Mouse (Mus musculus): Measurements from ENCODE around the gene Cnn1. TPM values are rescaled to one million over a fixed set of nuclear protein-coding genes. Genes with fewer than 3 reads are reported as not detected.
A peak's percentile ranks its signal among the peaks of the same experiment; 100 is the strongest.

Cnn1 gene
- total and polyA plus RNA-seq, 2 experiments from 2014 or later, result 0.52 to 1.1 TPM

DNA sequence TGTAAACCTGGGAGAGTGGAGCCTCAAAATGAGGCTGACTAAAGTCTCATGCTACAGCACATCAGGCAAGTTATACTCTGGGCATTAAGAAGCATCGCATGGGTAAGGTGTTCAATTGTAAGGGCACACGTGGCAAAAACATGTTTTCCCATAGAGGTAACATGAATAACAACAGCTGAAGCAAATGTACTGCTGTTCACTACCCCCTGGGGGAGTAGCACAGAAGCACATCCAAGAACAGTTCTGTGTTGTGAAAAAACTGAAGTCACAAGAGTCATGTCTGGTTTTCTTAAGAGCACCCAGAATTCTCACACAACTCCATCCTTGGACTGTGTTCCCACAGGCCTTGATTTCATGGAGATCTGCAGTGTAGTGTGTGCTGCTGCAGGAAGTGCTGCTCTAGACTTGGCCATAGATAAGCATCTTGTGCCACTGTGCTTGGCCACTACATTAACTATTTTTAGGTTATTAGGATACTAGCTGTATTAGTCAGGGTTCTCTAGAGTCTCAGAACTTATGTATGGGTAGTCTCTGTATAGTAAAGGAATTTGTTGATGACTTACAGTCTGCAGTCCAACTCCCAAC, 11.9 kb upstream of the Cnn1 start:
- H3K27me3 ChIP-seq (ENCODE audit: insufficient read depth, low read length), result no peaks in the 10 kb centered on the region
- 80% methylated on average over 2 of the region's 2 CpGs for whole genome bisulfite sequencing
- ATAC-seq, result no peak
- H3K4me3 ChIP-seq (ENCODE audit: low read length), result no peak overlapping the region
- no peak for TF ChIP-seq CTCF (IDR thresholded peaks at IDR 0.05; ENCODE audit: low read depth)
- no peaks in the 10 kb centered on the region for H3K36me3 ChIP-seq (ENCODE audit: insufficient read depth, low read length)
- H3K9me3 ChIP-seq (ENCODE audit: low read length), result no peaks in the 10 kb centered on the region
- H3K9ac ChIP-seq (replicated peaks; ENCODE audit: low read length), result no peak overlapping the region
- no peak overlapping the region for H3K27ac ChIP-seq
- DNase-seq (ENCODE audit: low spot score), result no peak
- no peak overlapping the region for H3K4me2 ChIP-seq (ENCODE audit: low read depth, low read length)
- 0 out of 2 replicates have a peak, but pooled peaks cover 5% of the 10 kb centered on the region for H3K4me1 ChIP-seq (ENCODE audit: insufficient read depth, low read length)

GRCm38 (mm10) chr9:22089281-22089680, 9.7 kb upstream of the Cnn1 start:
- H3K9ac ChIP-seq (replicated peaks; ENCODE audit: low read length), result no peak overlapping the region
- no peaks in the 10 kb centered on the region for H3K36me3 ChIP-seq (ENCODE audit: insufficient read depth, low read length)
- H3K9me3 ChIP-seq (ENCODE audit: low read length), result no peaks in the 10 kb centered on the region
- H3K27ac ChIP-seq, result no peak overlapping the region
- H3K4me2 ChIP-seq (ENCODE audit: low read depth, low read length), result no peak overlapping the region
- 0 out of 2 replicates have a peak, but pooled peaks cover 5% of the 10 kb centered on the region for H3K4me1 ChIP-seq (ENCODE audit: insufficient read depth, low read length)
- 98% methylated on average over 7 of the region's 7 CpGs for WGBS
- H3K4me3 ChIP-seq (ENCODE audit: low read length), result no peak overlapping the region
- DNase-seq (ENCODE audit: low spot score), result no peak
- no peak for ATAC-seq
- no peaks in the 10 kb centered on the region for H3K27me3 ChIP-seq (ENCODE audit: insufficient read depth, low read length)
- no peak for TF ChIP-seq CTCF (IDR thresholded peaks at IDR 0.05; ENCODE audit: low read depth)

- ATAC-seq (no peak), DNase-seq (ENCODE audit: low spot score) (no peak)
Measured at GRCm38 (mm10) chr9:22089986-22090385, 9.0 kb upstream of the Cnn1 start.

GRCm38 (mm10) chr9:22092746-22093145, 6.3 kb upstream of the Cnn1 start:
- Histone ChIP-seq H3K9ac (replicated peaks; ENCODE audit: low read length) (no peak overlapping the region), H3K4me1 (ENCODE audit: insufficient read depth, low read length) (peaks cover 2% of the 10 kb centered on the region; the same call in 1 of the 2 replicates), H3K4me2 (ENCODE audit: low read depth, low read length) (no peak overlapping the region), H3K9me3 (ENCODE audit: low read length) (no peaks in the 10 kb centered on the region), H3K4me3 (ENCODE audit: low read length) (no peak overlapping the region), H3K36me3 (ENCODE audit: insufficient read depth, low read length) (no peaks in the 10 kb centered on the region), H3K27me3 (ENCODE audit: insufficient read depth, low read length) (no peaks in the 10 kb centered on the region; the same call in 1 of the 2 replicates), H3K27ac (no peak overlapping the region)
- no peak for TF ChIP-seq CTCF (IDR thresholded peaks at IDR 0.05; ENCODE audit: low read depth)
- 96% methylated on average over 6 of the region's 6 CpGs for WGBS
- DNase-seq (ENCODE audit: low spot score) (no peak), ATAC-seq (no peak)

More at GRCm38 (mm10) chr9:22089986-22090385, 9.0 kb upstream of the Cnn1 start:
- Histone ChIP-seq H3K4me1 (ENCODE audit: insufficient read depth, low read length) (0 out of 2 replicates have a peak, but pooled peaks cover 5% of the 10 kb centered on the region), H3K4me2 (ENCODE audit: low read depth, low read length) (no peak overlapping the region), H3K9me3 (ENCODE audit: low read length) (no peaks in the 10 kb centered on the region), H3K27me3 (ENCODE audit: insufficient read depth, low read length) (no peaks in the 10 kb centered on the region), H3K9ac (replicated peaks; ENCODE audit: low read length) (no peak overlapping the region), H3K27ac (no peak overlapping the region), H3K36me3 (ENCODE audit: insufficient read depth, low read length) (no peaks in the 10 kb centered on the region), H3K4me3 (ENCODE audit: low read length) (no peak overlapping the region)
- WGBS, result 77% methylated on average over 7 of the region's 7 CpGs
- TF ChIP-seq CTCF (IDR thresholded peaks at IDR 0.05; ENCODE audit: low read depth), result no peak

- WGBS, result 4% methylated on average over 24 of the region's 24 CpGs
- DNase-seq (ENCODE audit: low spot score) (peak; percentile 74), ATAC-seq (peak; percentile 78)
- Histone ChIP-seq H3K9ac (replicated peaks; ENCODE audit: low read length) (peak overlapping the region; percentile 39; the same call in 1 of the 2 replicates), H3K4me2 (ENCODE audit: low read depth, low read length) (peak overlapping the region; percentile 62), H3K4me1 (ENCODE audit: insufficient read depth, low read length) (peaks cover 2% of the 10 kb centered on the region; the same call in 1 of the 2 replicates), H3K27me3 (ENCODE audit: insufficient read depth, low read length) (peaks cover 13% of the 10 kb centered on the region), H3K4me3 (ENCODE audit: low read length) (peak overlapping the region; percentile 33), H3K36me3 (ENCODE audit: insufficient read depth, low read length) (no peaks in the 10 kb centered on the region), H3K9me3 (ENCODE audit: low read length) (no peaks in the 10 kb centered on the region), H3K27ac (no peak overlapping the region)
- TF ChIP-seq CTCF (IDR thresholded peaks at IDR 0.05; ENCODE audit: low read depth), result peak; percentile 67
Measured at GRCm38 (mm10) chr9:22095854-22096307, 3.1 kb upstream of the Cnn1 start.

DNA sequence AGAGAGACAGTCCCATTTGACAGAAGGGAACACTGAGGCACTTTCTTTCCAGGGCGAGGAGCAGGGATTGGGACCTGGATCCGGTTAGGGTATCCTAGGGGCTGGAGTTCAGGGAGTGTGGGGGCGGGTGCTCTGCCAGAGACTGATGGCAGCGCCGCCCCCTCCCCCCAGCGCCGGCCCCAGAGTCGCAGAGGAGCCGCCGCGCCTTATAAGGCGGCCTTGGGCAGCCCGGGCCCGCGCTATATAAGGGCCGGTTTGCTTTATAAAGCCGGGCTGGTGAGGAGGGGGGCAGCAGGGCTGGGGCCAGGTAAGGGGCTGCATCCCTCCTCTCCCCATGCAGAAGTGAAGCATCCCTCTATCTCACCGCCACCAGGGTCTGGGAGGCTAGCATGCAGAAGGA, 906 bp downstream of the Cnn1 start:
- Histone ChIP-seq H3K36me3 (ENCODE audit: insufficient read depth, low read length) (no peaks in the 10 kb centered on the region), H3K27me3 (ENCODE audit: insufficient read depth, low read length) (peaks cover 13% of the 10 kb centered on the region), H3K4me2 (ENCODE audit: low read depth, low read length) (no peak overlapping the region), H3K27ac (no peak overlapping the region), H3K4me3 (ENCODE audit: low read length) (no peak overlapping the region), H3K9ac (replicated peaks; ENCODE audit: low read length) (no peak overlapping the region), H3K4me1 (ENCODE audit: insufficient read depth, low read length) (peaks cover 2% of the 10 kb centered on the region; the same call in 1 of the 2 replicates), H3K9me3 (ENCODE audit: low read length) (no peaks in the 10 kb centered on the region)
- WGBS, result 6% methylated on average over 18 of the region's 18 CpGs
- no peak for DNase-seq (ENCODE audit: low spot score)
- no peak for TF ChIP-seq CTCF (IDR thresholded peaks at IDR 0.05; ENCODE audit: low read depth)
- no peak for ATAC-seq

- H3K4me1 ChIP-seq (ENCODE audit: insufficient read depth, low read length), result no peaks in the 10 kb centered on the region
- 0 out of 2 replicates have a peak, but pooled peaks have one; percentile 13 for ATAC-seq
Measured at GRCm38 (mm10) chr9:22108194-22108593, 9.2 kb downstream of the Cnn1 start.

More at GRCm38 (mm10) chr9:22108194-22108593, 9.2 kb downstream of the Cnn1 start:
- Histone ChIP-seq H3K27ac (no peak overlapping the region), H3K9ac (replicated peaks; ENCODE audit: low read length) (no peak overlapping the region), H3K4me3 (ENCODE audit: low read length) (no peak overlapping the region), H3K9me3 (ENCODE audit: low read length) (no peaks in the 10 kb centered on the region), H3K27me3 (ENCODE audit: insufficient read depth, low read length) (no peaks in the 10 kb centered on the region), H3K36me3 (ENCODE audit: insufficient read depth, low read length) (peaks cover 14% of the 10 kb centered on the region), H3K4me2 (ENCODE audit: low read depth, low read length) (no peak overlapping the region)
- whole genome bisulfite sequencing, result 90% methylated on average over 9 of the region's 9 CpGs
- DNase-seq (ENCODE audit: low spot score), result no peak
- no peak for TF ChIP-seq CTCF (IDR thresholded peaks at IDR 0.05; ENCODE audit: low read depth)

All from hindbrain, postnatal 0 days (tissue).